Mouse (Mus musculus) forebrain, embryonic 14.5 days (tissue): Measurements from ENCODE around the gene Sfxn1. TPM values are rescaled to one million over a fixed set of nuclear protein-coding genes. Genes with fewer than 3 reads are reported as not detected.

Experiments
- ATAC-seq: fragments of 200-750 bp; cut with Nextera tagmentation; 2 replicates; pipeline ENCODE4 v1.8.0; 2017; ENCODE audit warnings: mild to moderate bottlenecking, moderate library complexity
- DNase-seq: peaks from one replicate; pipeline ENCODE4 v3.0.0-alpha.2; 2015; ENCODE audit warnings: low spot score
- H3K27ac ChIP-seq: fragments of 300-500 bp; sonication (generic); 2 replicates; pipeline ENCODE4 v1.5.1; 2014; ENCODE audit warnings: low read depth, mild to moderate bottlenecking, control low read depth, low read length, moderate library complexity
- H3K27me3 ChIP-seq: fragments of 300-500 bp; sonication (generic); replicated peaks from 2 replicates; pipeline ENCODE4 v1.6.1; 2014; ENCODE audit warnings: low read length, control low read depth, mixed read lengths; ENCODE audit not compliant: control insufficient read depth, insufficient read depth
- H3K36me3 ChIP-seq: fragments of 300-500 bp; sonication (generic); 2 replicates; pipeline ENCODE4 v1.6.1; 2014; ENCODE audit warnings: low read length, control low read depth; ENCODE audit not compliant: control insufficient read depth, insufficient read depth
- H3K4me1 ChIP-seq: fragments of 300-500 bp; sonication (generic); 2 replicates; pipeline ENCODE4 v1.6.1; 2014; ENCODE audit warnings: antibody characterized with exemption, low read length, control low read depth; ENCODE audit not compliant: control insufficient read depth, insufficient read depth
- H3K4me2 ChIP-seq: fragments of 300-500 bp; sonication (generic); 2 replicates; pipeline ENCODE4 v1.6.1; 2014; ENCODE audit warnings: mild to moderate bottlenecking, control low read depth, low read length
- H3K4me3 ChIP-seq: fragments of 300-500 bp; sonication (generic); 2 replicates; pipeline ENCODE4 v1.5.1; 2014; ENCODE audit warnings: low read depth, low read length, control low read depth
- H3K9ac ChIP-seq: fragments of 300-500 bp; sonication (generic); 2 replicates; pipeline ENCODE4 v1.6.1; 2014; ENCODE audit warnings: mild to moderate bottlenecking, low read length, control low read depth, moderate library complexity
- H3K9me3 ChIP-seq: fragments of 300-500 bp; sonication (generic); replicated peaks from 2 replicates; pipeline ENCODE4 v1.6.1; 2016; ENCODE audit warnings: low read length, control low read depth, mixed read lengths; ENCODE audit not compliant: control insufficient read depth
- WGBS: fragments of 180-500 bp; shearing (Covaris S2); extraction: QIAGEN DNeasy Blood & Tissue Kit; methylation state at CpG from one replicate; pipeline ENCODE4 v1.1.7; 2014; 5-methylcytosine and 5-hydroxymethylcytosine counted together
- polyA plus RNA-seq: library from polyadenylated mRNA; unstranded; fragments of >200 nt; fragmentation: Nextera tagmentation; extraction: Ambion mirVana; gene quantifications from 2 replicates; pipeline ENCODE4 v1.2.1, GENCODE M21; 2014

Gene Sfxn1
- 88.6 and 88.8 TPM in 2 replicates for polyA plus RNA-seq

- under 1% methylated on average over 69 of the region's 74 CpGs for WGBS
Observed at GRCm38 (mm10) chr13:54071606-54072331, at the start of gene Sfxn1. Gene Sfxn1 (plus strand): TSS chr13:54071869.

GRCm38 (mm10) chr13:54023311-54023710 is 48.4 kb upstream of the Sfxn1 start:
- WGBS = 67% methylated on average over 5 of the region's 5 CpGs
- ATAC-seq = peak; percentile 50; the same call in 1 of the 2 replicates
- DNase-seq = peak; percentile 62

More at GRCm38 (mm10) chr13:54071606-54072331, at the start of gene Sfxn1:
- Histone ChIP-seq H3K36me3 (0 out of 2 replicates have a peak, but pooled peaks cover 6% of the 10 kb centered on the region), H3K9me3 (no peaks in the 10 kb centered on the region), H3K4me2 (peak within 1 kb of the TSS; percentile 65), H3K27me3 (no peaks in the 10 kb centered on the region), H3K4me1 (peaks cover 10% of the 10 kb centered on the region; the same call in 1 of the 2 replicates), H3K27ac (peak within 1 kb of the TSS; percentile 77), H3K4me3 (peak within 1 kb of the TSS; percentile 63), H3K9ac (peak within 1 kb of the TSS; percentile 87)
- ATAC-seq = peak; percentile 84
- peak; percentile 79 for DNase-seq

DNA sequence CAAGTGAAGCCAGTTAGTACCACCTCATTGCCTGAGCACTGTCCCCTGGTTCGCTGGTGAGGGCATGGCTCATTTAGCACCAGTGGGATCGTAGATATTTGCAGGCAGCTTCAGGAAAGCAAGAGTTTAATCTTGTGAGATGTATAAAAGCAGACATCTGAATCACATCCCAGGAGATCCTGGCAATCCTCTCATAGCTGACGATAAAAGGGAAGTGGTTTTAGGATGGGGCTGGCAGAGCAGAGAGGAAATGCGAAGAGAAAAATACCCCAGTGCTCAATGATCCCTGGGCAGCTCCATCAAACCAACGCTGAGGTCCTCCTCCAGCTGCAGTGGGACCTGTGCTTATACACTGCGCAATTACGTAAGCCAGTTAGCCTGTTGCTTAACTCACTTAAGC is 44.6 kb upstream of the Sfxn1 start:
- whole genome bisulfite sequencing = 74% methylated on average over 7 of the region's 7 CpGs
- no peak overlapping the region for H3K4me2 ChIP-seq
- H3K4me3 ChIP-seq = no peak overlapping the region
- no peaks in the 10 kb centered on the region for H3K27me3 ChIP-seq
- no peaks in the 10 kb centered on the region for H3K9me3 ChIP-seq
- H3K27ac ChIP-seq = no peak overlapping the region
- H3K9ac ChIP-seq = no peak overlapping the region
- no peaks in the 10 kb centered on the region for H3K4me1 ChIP-seq
- no peak for ATAC-seq
- H3K36me3 ChIP-seq = no peaks in the 10 kb centered on the region
- DNase-seq = no peak

More at GRCm38 (mm10) chr13:54023311-54023710, 48.4 kb upstream of the Sfxn1 start:
- no peaks in the 10 kb centered on the region for H3K36me3 ChIP-seq
- H3K27ac ChIP-seq = no peak overlapping the region; the same call in 1 of the 2 replicates
- H3K9me3 ChIP-seq = no peaks in the 10 kb centered on the region
- H3K9ac ChIP-seq = no peak overlapping the region
- H3K4me3 ChIP-seq = no peak overlapping the region
- H3K27me3 ChIP-seq = no peaks in the 10 kb centered on the region
- H3K4me1 ChIP-seq = no peaks in the 10 kb centered on the region
- H3K4me2 ChIP-seq = no peak overlapping the region

GRCm38 (mm10) chr13:54033653-54034052 is 38.0 kb upstream of the Sfxn1 start:
- Histone ChIP-seq H3K9me3 (no peaks in the 10 kb centered on the region), H3K9ac (no peak overlapping the region), H3K36me3 (no peaks in the 10 kb centered on the region), H3K27me3 (no peaks in the 10 kb centered on the region), H3K4me3 (no peak overlapping the region), H3K27ac (no peak overlapping the region), H3K4me1 (no peaks in the 10 kb centered on the region), H3K4me2 (no peak overlapping the region)
- DNase-seq = no peak
- ATAC-seq = no peak
- 86% methylated on average over 4 of the region's 4 CpGs for WGBS

DNA sequence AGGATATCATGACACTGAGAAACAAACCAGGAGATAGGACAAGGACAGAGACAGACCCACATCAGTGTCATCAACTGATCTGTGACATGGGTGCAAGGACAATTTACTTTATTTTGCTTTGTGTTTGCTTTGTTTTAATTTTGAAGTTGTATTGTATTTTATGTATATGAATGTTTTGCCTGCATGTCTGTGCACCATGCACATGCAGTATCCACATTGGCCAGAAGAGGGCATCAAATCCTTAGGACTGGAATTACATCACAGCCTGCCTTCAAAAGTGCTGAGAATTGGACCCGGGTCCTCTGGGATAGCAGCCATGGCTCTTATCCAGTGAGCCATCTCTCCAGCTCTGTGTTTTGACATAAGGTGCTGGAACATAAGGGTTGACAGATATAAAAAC is 36.1 kb upstream of the Sfxn1 start:
- DNase-seq = peak; percentile 25
- Histone ChIP-seq H3K9ac (no peak overlapping the region), H3K4me1 (no peaks in the 10 kb centered on the region), H3K4me2 (no peak overlapping the region), H3K9me3 (no peaks in the 10 kb centered on the region), H3K36me3 (no peaks in the 10 kb centered on the region), H3K4me3 (no peak overlapping the region), H3K27ac (no peak overlapping the region), H3K27me3 (no peaks in the 10 kb centered on the region)
- no peak for ATAC-seq
- 54% methylated on average over 1 of the region's 1 CpGs for WGBS

DNA sequence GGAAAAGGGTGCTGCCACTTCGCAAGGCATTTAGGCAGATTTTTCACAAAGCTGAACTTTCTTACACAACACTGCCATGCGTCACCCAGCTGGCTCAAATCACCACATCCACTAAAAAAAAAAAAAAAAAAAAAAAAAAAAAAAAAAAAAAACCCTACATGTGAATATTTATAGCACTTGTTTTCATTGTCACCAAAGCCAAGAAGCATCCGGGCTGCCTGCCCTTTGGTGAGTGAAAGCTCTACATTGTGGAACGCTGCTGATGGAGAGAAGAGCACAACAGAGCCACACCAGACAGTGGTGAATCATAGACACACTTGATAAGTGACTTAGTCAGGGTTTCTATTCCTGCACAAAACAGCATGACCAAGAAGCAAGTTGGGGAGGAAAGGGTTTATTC is 33.7 kb upstream of the Sfxn1 start:
- WGBS = 85% methylated on average over 4 of the region's 4 CpGs
- H3K27me3 ChIP-seq = no peaks in the 10 kb centered on the region
- H3K4me3 ChIP-seq = no peak overlapping the region
- no peak overlapping the region for H3K9ac ChIP-seq
- no peak overlapping the region for H3K4me2 ChIP-seq
- no peaks in the 10 kb centered on the region for H3K4me1 ChIP-seq
- no peaks in the 10 kb centered on the region for H3K36me3 ChIP-seq
- no peak overlapping the region for H3K27ac ChIP-seq
- ATAC-seq (no peak), DNase-seq (no peak)
- no peaks in the 10 kb centered on the region for H3K9me3 ChIP-seq

GRCm38 (mm10) chr13:54040256-54040655 is 31.4 kb upstream of the Sfxn1 start:
- H3K9ac ChIP-seq = no peak overlapping the region
- WGBS = 98% methylated on average over 2 of the region's 2 CpGs

DNA sequence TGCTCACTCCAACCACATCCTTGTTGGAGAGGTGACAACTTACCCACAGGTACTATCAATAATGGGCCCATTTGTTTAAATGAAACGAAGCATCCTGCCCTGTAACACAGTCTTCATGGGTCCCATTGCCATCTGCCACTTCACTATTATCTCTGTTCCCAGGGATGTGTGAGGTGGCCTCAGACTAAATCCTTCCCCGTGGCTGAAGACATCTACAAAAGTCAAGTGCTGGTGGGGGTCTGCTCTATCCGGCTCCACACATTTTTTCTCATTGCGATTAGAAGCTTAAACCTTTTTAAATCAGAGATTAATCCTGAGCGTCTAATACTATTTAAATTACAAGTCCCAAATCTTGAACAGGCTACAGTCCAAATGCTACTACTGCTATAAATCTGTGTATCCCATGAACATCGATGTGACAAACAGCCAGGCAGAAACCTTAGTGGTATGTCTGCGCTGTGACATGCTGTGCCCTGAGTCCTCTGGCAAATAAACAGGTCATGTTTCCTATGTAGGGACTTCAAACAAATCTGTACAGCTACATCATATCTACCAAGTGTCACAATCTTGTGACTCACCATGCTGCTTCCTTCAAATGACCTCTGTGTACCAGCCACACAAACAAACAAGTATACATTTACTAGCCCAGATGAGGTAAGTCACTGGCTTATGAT is 22.9 kb upstream of the Sfxn1 start:
- H3K36me3 ChIP-seq = no peaks in the 10 kb centered on the region
- H3K9ac ChIP-seq = no peak overlapping the region
- no peak for DNase-seq
- no peaks in the 10 kb centered on the region for H3K9me3 ChIP-seq
- 0 out of 2 replicates have a peak, but pooled peaks cover 2% of the 10 kb centered on the region for H3K27me3 ChIP-seq
- 83% methylated on average over 7 of the region's 7 CpGs for WGBS
- no peaks in the 10 kb centered on the region for H3K4me1 ChIP-seq
- H3K4me3 ChIP-seq = no peak overlapping the region
- ATAC-seq = no peak
- no peak overlapping the region for H3K27ac ChIP-seq
- H3K4me2 ChIP-seq = no peak overlapping the region

More at GRCm38 (mm10) chr13:54040256-54040655, 31.4 kb upstream of the Sfxn1 start:
- no peaks in the 10 kb centered on the region for H3K36me3 ChIP-seq
- no peak overlapping the region for H3K27ac ChIP-seq
- no peak overlapping the region for H3K4me3 ChIP-seq
- no peaks in the 10 kb centered on the region for H3K27me3 ChIP-seq
- no peak overlapping the region for H3K4me2 ChIP-seq
- H3K9me3 ChIP-seq = no peaks in the 10 kb centered on the region
- DNase-seq (no peak), ATAC-seq (no peak)
- H3K4me1 ChIP-seq = no peaks in the 10 kb centered on the region

DNA sequence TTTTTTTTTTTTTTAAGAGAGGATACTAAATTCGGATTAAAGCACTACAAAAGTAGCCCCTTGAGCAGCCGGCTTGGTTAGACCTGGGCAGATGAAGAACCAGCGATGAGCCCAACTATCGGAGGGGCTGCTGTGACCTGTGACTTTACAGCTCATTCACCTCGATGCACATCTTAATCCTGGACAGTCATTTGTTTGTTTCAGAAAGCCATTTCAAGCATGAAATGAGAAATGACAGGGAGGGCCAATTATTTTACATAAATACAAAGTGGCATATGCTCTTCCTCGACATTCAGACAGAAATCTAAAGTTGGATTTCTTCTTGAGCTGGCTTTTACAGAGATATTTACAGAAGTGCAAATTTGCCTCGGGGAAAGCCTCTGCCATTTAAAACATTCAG is 20.0 kb upstream of the Sfxn1 start:
- WGBS = 47% methylated on average over 7 of the region's 7 CpGs
- peak overlapping the region; percentile 16; the same call in 1 of the 2 replicates for H3K4me2 ChIP-seq

More for the DNA sequence above, 20.0 kb upstream of the Sfxn1 start:
- DNase-seq (no peak), ATAC-seq (no peak)
- H3K27me3 ChIP-seq = peaks cover 9% of the 10 kb centered on the region
- no peak overlapping the region for H3K27ac ChIP-seq
- no peaks in the 10 kb centered on the region for H3K9me3 ChIP-seq
- H3K4me3 ChIP-seq = no peak overlapping the region
- H3K9ac ChIP-seq = no peak overlapping the region
- H3K36me3 ChIP-seq = no peaks in the 10 kb centered on the region
- peaks cover 7% of the 10 kb centered on the region for H3K4me1 ChIP-seq
